Mouse (Mus musculus): ENCODE measurements around the gene Dstyk. TPM values are rescaled to one million over a fixed set of nuclear protein-coding genes. Genes with fewer than 3 reads are reported as not detected.
A peak's percentile ranks its signal among the peaks of the same experiment; 100 is the strongest.

The Dstyk gene
- polyA plus RNA-seq, 1 experiment from 2014 or later, result 15.7 TPM

DNA sequence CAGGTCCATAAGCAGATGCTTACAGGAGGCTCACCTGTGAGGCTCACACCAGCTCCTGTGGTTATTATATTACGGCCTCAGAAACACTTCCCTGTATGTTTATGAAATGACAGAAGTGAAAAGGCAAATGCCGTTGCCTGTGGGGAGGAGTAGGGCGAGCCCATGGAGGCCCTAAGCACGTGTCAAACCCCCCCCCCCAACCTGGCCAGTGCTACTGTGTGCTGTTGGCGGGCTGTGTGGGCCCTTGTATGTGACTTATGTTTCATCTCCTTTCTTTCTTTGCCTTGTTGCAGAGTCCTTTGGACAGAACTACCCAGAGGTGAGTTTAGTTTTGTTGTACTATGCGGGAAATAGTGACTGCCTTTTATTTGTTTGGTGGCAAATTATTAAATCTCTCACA is 66.4 kb downstream of the Dstyk start:
- DNase-seq (ENCODE audit: low spot score) (no peak), ATAC-seq (replicated peaks; ENCODE audit: low FRiP score) (no peak)
- WGBS, result 93% methylated on average over 6 of the region's 6 CpGs
- no peak overlapping the region for H3K9ac ChIP-seq (ENCODE audit: low read length)
- no peaks in the 10 kb centered on the region for H3K27me3 ChIP-seq (ENCODE audit: control insufficient read depth, insufficient read depth, low read length)
- no peak overlapping the region for H3K27ac ChIP-seq (ENCODE audit: low read depth, low read length)
- H3K9me3 ChIP-seq (ENCODE audit: control insufficient read depth, low read length), result no peaks in the 10 kb centered on the region
- H3K36me3 ChIP-seq (ENCODE audit: control insufficient read depth, insufficient read depth, low read length), result no peaks in the 10 kb centered on the region; the same call in 1 of the 2 replicates
- no peak overlapping the region for H3K4me3 ChIP-seq (ENCODE audit: low read depth, low read length)
- H3K4me1 ChIP-seq (replicated peaks; ENCODE audit: control insufficient read depth, insufficient read depth, low read length), result no peaks in the 10 kb centered on the region
- H3K4me2 ChIP-seq (ENCODE audit: low read depth, low read length, severe bottlenecking), result no peak overlapping the region

DNA sequence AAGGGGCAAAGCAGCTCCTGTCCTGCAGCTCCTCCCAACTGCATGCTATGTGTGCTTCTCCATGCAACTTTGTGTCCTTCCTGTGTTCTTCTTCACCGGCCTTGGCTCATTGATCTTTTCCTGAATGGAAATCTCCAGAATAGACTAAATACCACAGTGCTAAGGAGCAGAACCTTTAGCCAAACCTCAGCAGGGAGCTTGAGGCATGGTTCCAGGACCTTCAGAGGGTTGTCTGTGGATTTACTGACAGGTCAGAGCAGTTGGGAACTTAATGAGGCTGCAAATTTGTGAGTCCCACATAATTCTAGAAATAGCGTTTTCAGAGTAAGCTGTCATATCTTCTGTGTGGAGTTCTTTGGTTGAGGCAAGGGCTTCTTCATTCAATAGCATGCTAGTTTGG is 83.2 kb downstream of the Dstyk start:
- Histone ChIP-seq H3K4me1 (replicated peaks; ENCODE audit: control insufficient read depth, insufficient read depth, low read length) (no peaks in the 10 kb centered on the region), H3K4me3 (ENCODE audit: low read depth, low read length) (no peak overlapping the region), H3K27ac (ENCODE audit: low read depth, low read length) (no peak overlapping the region), H3K9me3 (ENCODE audit: control insufficient read depth, low read length) (no peaks in the 10 kb centered on the region), H3K36me3 (ENCODE audit: control insufficient read depth, insufficient read depth, low read length) (no peaks in the 10 kb centered on the region; the same call in 1 of the 2 replicates), H3K9ac (ENCODE audit: low read length) (no peak overlapping the region), H3K4me2 (ENCODE audit: low read depth, low read length, severe bottlenecking) (no peak overlapping the region), H3K27me3 (ENCODE audit: control insufficient read depth, insufficient read depth, low read length) (no peaks in the 10 kb centered on the region)
- 94% methylated on average over 2 of the region's 2 CpGs for WGBS
- DNase-seq (ENCODE audit: low spot score), result no peak
- no peak for ATAC-seq (replicated peaks; ENCODE audit: low FRiP score)

DNA sequence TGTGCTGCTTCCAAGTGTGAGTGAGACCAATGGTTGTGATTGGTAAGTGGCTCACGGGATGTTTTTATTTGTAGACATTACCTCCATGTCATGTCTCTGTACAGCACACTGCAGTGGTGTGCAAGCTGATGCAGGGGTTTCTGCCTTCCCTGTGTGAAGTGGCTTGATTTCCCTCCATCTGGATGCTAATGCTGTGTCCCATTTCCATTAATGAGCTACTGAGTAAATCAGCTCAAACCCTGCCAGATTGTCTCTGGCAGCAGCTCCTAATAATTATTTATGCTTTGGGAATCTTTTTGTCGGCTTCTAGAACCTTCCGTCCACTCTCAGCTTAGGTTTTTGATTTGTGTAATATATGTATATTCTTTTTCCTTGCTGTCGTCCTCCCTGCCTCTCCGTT is 87.8 kb downstream of the Dstyk start:
- 91% methylated on average over 5 of the region's 5 CpGs for WGBS

DNA sequence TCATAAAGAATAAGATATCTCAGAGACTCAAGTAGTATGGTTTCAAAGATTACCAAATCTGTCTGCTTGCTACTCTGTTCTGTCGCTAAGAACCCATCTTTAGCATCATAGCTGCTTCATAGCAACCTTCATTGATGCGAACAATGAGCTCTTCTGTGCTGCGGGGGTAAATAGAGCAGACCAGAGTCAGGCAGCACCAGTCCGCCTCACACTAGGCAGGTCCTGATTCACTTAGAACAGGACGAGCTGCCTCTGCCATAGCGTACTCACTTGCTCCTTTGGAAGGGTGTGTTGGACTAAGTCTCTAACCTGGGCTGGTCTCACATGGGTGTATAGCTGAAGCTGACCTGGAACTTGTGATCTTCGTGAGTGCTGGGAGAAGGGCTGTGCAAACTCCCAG is 88.7 kb downstream of the Dstyk start, which contains the start of gene Tmem81:
Tmem81 (plus strand) TSS at position 173 of the 400 bp plus-strand sequence.
- Histone ChIP-seq H3K9me3 (ENCODE audit: control insufficient read depth, low read length) (no peaks in the 10 kb centered on the region), H3K4me2 (ENCODE audit: low read depth, low read length, severe bottlenecking) (no peak within 1 kb of the TSS), H3K36me3 (ENCODE audit: control insufficient read depth, insufficient read depth, low read length) (peaks cover 7% of the 10 kb centered on the region), H3K27ac (ENCODE audit: low read depth, low read length) (no peak within 1 kb of the TSS), H3K4me1 (replicated peaks; ENCODE audit: control insufficient read depth, insufficient read depth, low read length) (no peaks in the 10 kb centered on the region), H3K9ac (ENCODE audit: low read length) (no peak within 1 kb of the TSS), H3K27me3 (ENCODE audit: control insufficient read depth, insufficient read depth, low read length) (no peaks in the 10 kb centered on the region), H3K4me3 (ENCODE audit: low read depth, low read length) (no peak within 1 kb of the TSS)
- 91% methylated on average over 7 of the region's 7 CpGs for WGBS
- ATAC-seq (replicated peaks; ENCODE audit: low FRiP score) (no peak), DNase-seq (ENCODE audit: low spot score) (no peak)

More for the DNA sequence above, 87.8 kb downstream of the Dstyk start:
- H3K4me1 ChIP-seq (replicated peaks; ENCODE audit: control insufficient read depth, insufficient read depth, low read length), result no peaks in the 10 kb centered on the region
- H3K27ac ChIP-seq (ENCODE audit: low read depth, low read length), result no peak overlapping the region
- no peaks in the 10 kb centered on the region for H3K27me3 ChIP-seq (ENCODE audit: control insufficient read depth, insufficient read depth, low read length)
- no peak for DNase-seq (ENCODE audit: low spot score)
- no peak overlapping the region for H3K9ac ChIP-seq (ENCODE audit: low read length)
- peaks cover 7% of the 10 kb centered on the region for H3K36me3 ChIP-seq (ENCODE audit: control insufficient read depth, insufficient read depth, low read length)
- no peak overlapping the region for H3K4me2 ChIP-seq (ENCODE audit: low read depth, low read length, severe bottlenecking)
- H3K4me3 ChIP-seq (ENCODE audit: low read depth, low read length), result no peak overlapping the region
- H3K9me3 ChIP-seq (ENCODE audit: control insufficient read depth, low read length), result no peaks in the 10 kb centered on the region
- ATAC-seq (replicated peaks; ENCODE audit: low FRiP score), result no peak

DNA sequence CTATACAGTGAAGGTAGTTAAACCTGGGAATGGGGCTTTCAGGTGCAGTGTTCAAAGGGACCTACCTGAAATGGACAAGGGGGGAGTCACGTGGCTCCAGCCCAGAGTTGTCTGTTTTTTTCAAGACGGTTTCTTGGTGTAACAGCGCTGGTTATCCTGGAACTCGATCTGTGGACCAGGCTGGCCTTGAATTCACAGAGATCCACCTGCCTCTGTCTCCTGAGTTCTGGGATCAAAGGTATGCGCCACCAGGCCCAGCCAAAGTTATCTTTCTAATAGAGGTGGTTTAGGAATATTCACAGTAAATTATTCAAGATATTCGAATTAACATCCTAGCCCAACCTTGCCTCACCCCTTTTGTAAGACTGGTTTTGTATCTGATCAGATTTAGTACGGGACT is 89.3 kb downstream of the Dstyk start:
- ATAC-seq (replicated peaks; ENCODE audit: low FRiP score), result no peak
- H3K9ac ChIP-seq (ENCODE audit: low read length), result no peak overlapping the region
- H3K4me1 ChIP-seq (replicated peaks; ENCODE audit: control insufficient read depth, insufficient read depth, low read length), result no peaks in the 10 kb centered on the region
- no peak overlapping the region for H3K4me3 ChIP-seq (ENCODE audit: low read depth, low read length)
- H3K36me3 ChIP-seq (ENCODE audit: control insufficient read depth, insufficient read depth, low read length), result peaks cover 7% of the 10 kb centered on the region
- H3K27ac ChIP-seq (ENCODE audit: low read depth, low read length), result no peak overlapping the region
- H3K27me3 ChIP-seq (ENCODE audit: control insufficient read depth, insufficient read depth, low read length), result no peaks in the 10 kb centered on the region
- no peaks in the 10 kb centered on the region for H3K9me3 ChIP-seq (ENCODE audit: control insufficient read depth, low read length)
- H3K4me2 ChIP-seq (ENCODE audit: low read depth, low read length, severe bottlenecking), result no peak overlapping the region
- 93% methylated on average over 7 of the region's 7 CpGs for WGBS
- no peak for DNase-seq (ENCODE audit: low spot score)

DNA sequence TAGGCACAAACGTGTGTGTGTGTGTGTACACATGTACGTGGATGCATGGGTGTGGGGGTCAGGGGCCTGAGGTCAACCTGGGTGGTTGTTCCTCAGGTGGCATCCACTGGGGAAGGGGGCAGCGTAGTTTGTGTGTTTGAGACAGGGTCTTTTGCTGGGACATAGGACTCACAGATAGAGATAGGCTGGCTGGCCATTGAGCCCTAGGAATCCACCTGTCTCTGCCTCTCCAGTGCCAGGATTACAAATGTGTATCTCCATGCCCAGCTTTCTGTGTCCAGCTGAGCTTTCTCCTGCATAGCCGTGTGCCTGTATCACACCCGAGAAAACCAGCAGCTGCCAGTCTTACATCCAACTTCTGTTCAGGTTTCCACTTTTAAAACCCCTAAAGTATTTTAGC is 92.4 kb downstream of the Dstyk start:
- H3K4me3 ChIP-seq (ENCODE audit: low read depth, low read length), result no peak overlapping the region
- H3K4me2 ChIP-seq (ENCODE audit: low read depth, low read length, severe bottlenecking), result no peak overlapping the region
- no peak for DNase-seq (ENCODE audit: low spot score)
- no peaks in the 10 kb centered on the region for H3K4me1 ChIP-seq (replicated peaks; ENCODE audit: control insufficient read depth, insufficient read depth, low read length)
- peaks cover 7% of the 10 kb centered on the region for H3K36me3 ChIP-seq (ENCODE audit: control insufficient read depth, insufficient read depth, low read length)
- WGBS, result 93% methylated on average over 5 of the region's 5 CpGs
- H3K9me3 ChIP-seq (ENCODE audit: control insufficient read depth, low read length), result no peaks in the 10 kb centered on the region
- H3K27me3 ChIP-seq (ENCODE audit: control insufficient read depth, insufficient read depth, low read length), result no peaks in the 10 kb centered on the region
- H3K27ac ChIP-seq (ENCODE audit: low read depth, low read length), result no peak overlapping the region
- no peak for ATAC-seq (replicated peaks; ENCODE audit: low FRiP score)
- no peak overlapping the region for H3K9ac ChIP-seq (ENCODE audit: low read length)

DNA sequence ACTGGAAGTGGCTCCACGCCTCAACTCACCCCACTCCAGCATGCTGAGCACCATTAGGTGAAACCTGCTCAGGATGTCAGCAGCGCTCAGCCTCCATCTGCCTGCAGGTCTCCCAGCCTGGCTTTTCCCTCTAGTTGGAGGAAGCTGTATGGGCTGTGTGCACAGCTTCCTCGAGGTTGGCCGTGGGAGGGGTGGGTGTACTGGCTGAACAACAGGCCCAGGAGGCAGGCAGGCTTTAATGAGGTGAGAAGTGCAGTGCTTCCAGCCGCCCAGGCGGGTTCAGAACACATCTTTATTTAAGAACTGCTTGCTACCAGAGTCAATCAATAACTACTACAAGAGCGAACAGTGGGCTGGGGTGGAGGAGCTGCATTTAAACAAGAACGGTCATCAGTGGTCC is 94.2 kb downstream of the Dstyk start:
- Histone ChIP-seq H3K36me3 (ENCODE audit: control insufficient read depth, insufficient read depth, low read length) (peaks cover 7% of the 10 kb centered on the region), H3K4me1 (replicated peaks; ENCODE audit: control insufficient read depth, insufficient read depth, low read length) (no peaks in the 10 kb centered on the region), H3K4me2 (ENCODE audit: low read depth, low read length, severe bottlenecking) (no peak overlapping the region), H3K9ac (ENCODE audit: low read length) (no peak overlapping the region), H3K4me3 (ENCODE audit: low read depth, low read length) (no peak overlapping the region), H3K27ac (ENCODE audit: low read depth, low read length) (0 out of 2 replicates have a peak overlapping the region, but pooled peaks have one; percentile 12), H3K27me3 (ENCODE audit: control insufficient read depth, insufficient read depth, low read length) (no peaks in the 10 kb centered on the region), H3K9me3 (ENCODE audit: control insufficient read depth, low read length) (no peaks in the 10 kb centered on the region)
- ATAC-seq (replicated peaks; ENCODE audit: low FRiP score) (no peak), DNase-seq (ENCODE audit: low spot score) (no peak)
- WGBS, result 69% methylated on average over 8 of the region's 8 CpGs

DNA sequence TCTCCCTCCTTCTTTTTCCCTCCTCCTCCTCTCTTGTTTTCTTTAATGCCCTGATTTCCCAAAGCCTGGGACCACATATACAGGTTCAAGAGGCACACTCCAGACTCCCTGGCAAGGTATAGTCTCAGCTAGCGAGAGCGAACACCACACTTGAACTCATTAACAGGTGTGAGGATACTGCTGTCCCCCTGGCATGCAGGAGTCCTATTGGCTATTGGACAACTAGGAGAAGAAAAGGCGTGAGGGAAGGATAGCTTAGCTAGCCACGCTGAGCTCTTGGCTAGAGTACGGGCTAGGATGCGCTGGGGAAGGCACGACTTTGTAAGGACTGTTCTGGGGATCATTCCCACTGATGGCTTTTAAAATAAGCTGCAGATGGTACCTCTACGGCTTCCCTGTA is 94.8 kb downstream of the Dstyk start:
- DNase-seq (ENCODE audit: low spot score) (no peak), ATAC-seq (replicated peaks; ENCODE audit: low FRiP score) (no peak)
- H3K9me3 ChIP-seq (ENCODE audit: control insufficient read depth, low read length), result no peaks in the 10 kb centered on the region
- WGBS, result 79% methylated on average over 8 of the region's 8 CpGs
- H3K9ac ChIP-seq (ENCODE audit: low read length), result no peak overlapping the region
- no peak overlapping the region for H3K4me3 ChIP-seq (ENCODE audit: low read depth, low read length)
- H3K4me1 ChIP-seq (replicated peaks; ENCODE audit: control insufficient read depth, insufficient read depth, low read length), result no peaks in the 10 kb centered on the region
- H3K4me2 ChIP-seq (ENCODE audit: low read depth, low read length, severe bottlenecking), result no peak overlapping the region
- H3K27me3 ChIP-seq (ENCODE audit: control insufficient read depth, insufficient read depth, low read length), result no peaks in the 10 kb centered on the region
- H3K27ac ChIP-seq (ENCODE audit: low read depth, low read length), result no peak overlapping the region
- peaks cover 4% of the 10 kb centered on the region; the same call in 1 of the 2 replicates for H3K36me3 ChIP-seq (ENCODE audit: control insufficient read depth, insufficient read depth, low read length)

DNA sequence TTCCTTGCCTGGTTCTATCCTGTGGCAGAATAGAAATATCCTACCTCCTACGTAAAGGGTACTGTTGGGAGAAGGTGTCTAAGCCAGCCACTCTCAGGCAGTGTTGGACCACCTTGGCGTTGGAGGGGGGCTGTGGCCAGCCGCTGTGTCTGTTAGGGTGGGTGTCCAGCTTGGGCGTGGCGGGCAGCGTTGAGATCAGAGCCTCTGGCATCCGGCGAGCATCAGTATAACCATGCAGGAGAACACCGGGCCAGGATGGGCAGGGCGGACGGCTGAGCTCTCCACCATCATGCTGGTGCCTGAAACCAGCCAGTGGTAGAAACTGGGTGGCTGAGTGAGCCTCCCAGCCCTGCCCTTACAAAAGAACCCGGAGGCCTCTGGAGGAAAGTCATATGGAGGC is 98.0 kb downstream of the Dstyk start:
- 94% methylated on average over 12 of the region's 12 CpGs for WGBS

More for the DNA sequence above, 98.0 kb downstream of the Dstyk start:
- H3K9ac ChIP-seq (ENCODE audit: low read length), result no peak overlapping the region
- no peak overlapping the region for H3K4me2 ChIP-seq (ENCODE audit: low read depth, low read length, severe bottlenecking)
- no peak overlapping the region for H3K27ac ChIP-seq (ENCODE audit: low read depth, low read length)
- ATAC-seq (replicated peaks; ENCODE audit: low FRiP score) (no peak), DNase-seq (ENCODE audit: low spot score) (no peak)
- no peaks in the 10 kb centered on the region for H3K27me3 ChIP-seq (ENCODE audit: control insufficient read depth, insufficient read depth, low read length)
- H3K9me3 ChIP-seq (ENCODE audit: control insufficient read depth, low read length), result no peaks in the 10 kb centered on the region
- H3K4me3 ChIP-seq (ENCODE audit: low read depth, low read length), result no peak overlapping the region
- H3K4me1 ChIP-seq (replicated peaks; ENCODE audit: control insufficient read depth, insufficient read depth, low read length), result no peaks in the 10 kb centered on the region
- H3K36me3 ChIP-seq (ENCODE audit: control insufficient read depth, insufficient read depth, low read length), result no peaks in the 10 kb centered on the region
